Mouse (Mus musculus) hindlimb bud, embryonic 11.5 days (tissue): ENCODE measurements around the gene Fryl.

ENCODE experiments used
- DNase-seq: peaks from one replicate; pipeline ENCODE4 v3.0.0-alpha.2; 2012; ENCODE audit warnings: low read depth, low spot score; ENCODE audit errors: extremely low spot score

Gene Fryl

GRCm38 (mm10) chr5:72972934-72973333, 283.5 kb downstream of the Fryl start:
- no peak for DNase-seq

GRCm38 (mm10) chr5:72972435-72972834, 284.0 kb downstream of the Fryl start:
- no peak for DNase-seq
